Mouse (Mus musculus) MN1 (cell line): ENCODE measurements around the gene Emid1.

Experiments used
- DNase-seq: peaks from one replicate; pipeline ENCODE4 v3.0.0-alpha.2; 2016; ENCODE audit warnings: low spot score

Emid1 gene

GRCm38 (mm10) chr11:5160722-5161485 is 8.8 kb upstream of the Emid1 start:
- DNase-seq: peak; percentile 62

- DNase-seq: no peak
Measured at GRCm38 (mm10) chr11:5158056-5158455, 6.0 kb upstream of the Emid1 start.

GRCm38 (mm10) chr11:5154961-5155805 is 3.1 kb upstream of the Emid1 start:
- DNase-seq: peak; percentile 51

GRCm38 (mm10) chr11:5151247-5151630 is 818 bp downstream of the Emid1 start:
- peak; percentile 53 for DNase-seq

- DNase-seq: peak; percentile 64
Measured at GRCm38 (mm10) chr11:5150416-5151246, 1.4 kb downstream of the Emid1 start.

GRCm38 (mm10) chr11:5149955-5150354 is 2.1 kb downstream of the Emid1 start:
- peak; percentile 59 for DNase-seq

- peak; percentile 90 for DNase-seq
Measured at GRCm38 (mm10) chr11:5149249-5149648, 2.8 kb downstream of the Emid1 start.

GRCm38 (mm10) chr11:5145600-5145999 is 6.5 kb downstream of the Emid1 start:
- DNase-seq: no peak

- DNase-seq: no peak
Measured at GRCm38 (mm10) chr11:5141965-5142364, 10.1 kb downstream of the Emid1 start.

- DNase-seq: peak; percentile 70
Measured at GRCm38 (mm10) chr11:5141252-5141651, 10.8 kb downstream of the Emid1 start.

GRCm38 (mm10) chr11:5140619-5141018 is 11.4 kb downstream of the Emid1 start:
- peak; percentile 85 for DNase-seq

GRCm38 (mm10) chr11:5139372-5139771 is 12.7 kb downstream of the Emid1 start:
- DNase-seq: no peak

- DNase-seq: no peak
Measured at GRCm38 (mm10) chr11:5138642-5139041, 13.4 kb downstream of the Emid1 start.

- DNase-seq: no peak
Measured at GRCm38 (mm10) chr11:5135914-5136313, 16.1 kb downstream of the Emid1 start.

- DNase-seq: peak; percentile 25
Measured at GRCm38 (mm10) chr11:5132751-5133150, 19.3 kb downstream of the Emid1 start.

GRCm38 (mm10) chr11:5130111-5130665 is 21.9 kb downstream of the Emid1 start:
- DNase-seq: no peak

- DNase-seq: peak; percentile 39
Measured at GRCm38 (mm10) chr11:5129035-5129480, 23.0 kb downstream of the Emid1 start.

- no peak for DNase-seq
Measured at GRCm38 (mm10) chr11:5125713-5126112, 26.3 kb downstream of the Emid1 start.

- peak; percentile 94 for DNase-seq
Measured at GRCm38 (mm10) chr11:5114931-5115581, 37.0 kb downstream of the Emid1 start.

GRCm38 (mm10) chr11:5113645-5114044 is 38.4 kb downstream of the Emid1 start:
- DNase-seq: no peak

- peak; percentile 50 for DNase-seq
Measured at GRCm38 (mm10) chr11:5109441-5109840, 42.6 kb downstream of the Emid1 start.
